Mouse (Mus musculus) macrophage (primary cell): ENCODE measurements around the gene Ifngr2. TPM values are rescaled to one million over a fixed set of nuclear protein-coding genes. Genes with fewer than 3 reads are reported as not detected.

Experiments used
- H3K27ac ChIP-seq: fragments of 350-480 bp; formaldehyde crosslinking; 2 replicates; pipeline ENCODE4 v1.9.0; 2021
- H3K36me3 ChIP-seq: fragments of 350-480 bp; formaldehyde crosslinking; 2 replicates; pipeline ENCODE4 v1.9.0; 2021; ENCODE audit errors: inconsistent target
- H3K4me3 ChIP-seq: fragments of 350-480 bp; formaldehyde crosslinking; 2 replicates; pipeline ENCODE4 v1.9.0; 2021; ENCODE audit errors: inconsistent target
- H3K79me2 ChIP-seq: fragments of 350-480 bp; formaldehyde crosslinking; 2 replicates; pipeline ENCODE4 v1.9.0; 2021; ENCODE audit errors: inconsistent target
- WGBS: methylation state at CpG from one replicate; pipeline ENCODE4 v1.1.7; 2026; ENCODE audit warnings: inconsistent platforms; ENCODE audit not compliant: missing documents; 5-methylcytosine and 5-hydroxymethylcytosine counted together
- polyA plus RNA-seq: library from polyadenylated mRNA; stranded (reverse); fragments of 250-400 nt; gene quantifications from 3 replicates; pipeline ENCODE4 v1.2.4, GENCODE M21; 2018; ENCODE audit warnings: inconsistent platforms
- total RNA-seq, 78 experiments: library from RNA; depleted of rRNA; stranded (reverse); fragments of 250-400 nt; gene quantifications; 1 replicate in 9 of 78; 2 replicates in 24 of 78; 3 replicates in 43 of 78; 4 replicates in 2 of 78; pipeline ENCODE4 v1.2.4; 2018; ENCODE audit warnings: inconsistent platforms in 56 of 78

Gene Ifngr2
- 10 to 100 TPM; 29.9 to 65.9 (median 45.2) TPM for total RNA-seq (2018; cell fraction: chromatin; rRNA removed)
- 100 to 1,000 TPM in 21 of 26 experiments, 10 to 100 TPM in 5; 91.2 to 131 (median 118) TPM for total RNA-seq (2018; cell fraction: cytosol; rRNA removed)
- 100 to 1,000 TPM in 3 of 26 experiments, 10 to 100 TPM in 23; 53.5 to 110 (median 76.6) TPM for total RNA-seq (2018; cell fraction: nucleus; rRNA removed)
- polyA plus RNA-seq: 53.8 to 84.8 TPM (median 83.9 TPM) in 3 replicates

DNA sequence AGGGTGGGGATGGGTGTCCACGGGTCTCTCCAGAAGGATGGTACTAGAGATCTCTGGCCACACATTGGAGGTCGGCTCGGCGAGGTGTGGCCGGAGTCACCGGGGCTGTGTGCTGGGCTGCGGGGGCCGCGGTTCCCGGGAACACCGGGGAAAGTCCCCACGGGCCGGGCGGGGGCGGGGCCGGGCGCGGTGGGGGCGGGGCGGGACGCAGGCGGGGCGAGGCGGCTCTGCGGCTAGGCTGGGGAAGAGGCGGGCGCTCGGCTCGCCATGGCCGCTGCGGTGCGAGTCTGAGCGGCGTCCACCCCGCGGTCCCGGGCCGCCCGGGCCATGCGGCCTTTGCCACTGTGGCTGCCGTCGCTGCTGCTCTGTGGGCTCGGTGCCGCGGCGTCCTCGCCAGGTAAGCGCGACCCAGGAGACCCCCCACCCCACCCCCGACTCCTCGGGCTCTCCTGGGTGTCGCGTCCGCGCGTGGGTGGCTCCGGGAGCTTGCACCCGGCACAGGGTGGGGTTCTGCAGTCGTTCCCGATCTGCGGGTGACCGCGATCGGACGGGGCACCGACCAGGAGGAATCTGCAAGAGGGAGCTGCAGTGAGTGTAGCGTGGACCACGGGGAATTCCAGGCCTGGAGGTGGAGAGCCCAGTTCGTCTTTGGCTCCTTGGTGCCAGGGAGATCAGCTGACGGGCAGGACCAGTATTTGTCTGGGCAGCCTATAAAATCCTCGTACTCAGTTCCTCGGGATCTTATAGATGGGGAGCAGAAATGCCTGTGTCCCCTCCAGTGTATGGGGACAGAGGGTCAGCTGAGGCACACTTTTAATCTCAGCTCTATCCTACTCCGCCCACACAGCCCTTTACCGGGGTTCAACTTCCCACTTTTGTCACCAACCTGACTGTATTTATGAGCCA is at the start of gene Ifngr2:
Ifngr2 (plus strand) TSS at position 237 of the 906 bp plus-strand sequence.
- H3K27ac ChIP-seq: peak within 1 kb of the TSS; percentile 96
- H3K79me2 ChIP-seq: peaks cover 50% of the 10 kb centered on the region
- peaks cover 12% of the 10 kb centered on the region; the same call in 1 of the 2 replicates for H3K36me3 ChIP-seq
- peak within 1 kb of the TSS; percentile 84 for H3K4me3 ChIP-seq
- WGBS: 1% methylated on average over 57 of the region's 74 CpGs

DNA sequence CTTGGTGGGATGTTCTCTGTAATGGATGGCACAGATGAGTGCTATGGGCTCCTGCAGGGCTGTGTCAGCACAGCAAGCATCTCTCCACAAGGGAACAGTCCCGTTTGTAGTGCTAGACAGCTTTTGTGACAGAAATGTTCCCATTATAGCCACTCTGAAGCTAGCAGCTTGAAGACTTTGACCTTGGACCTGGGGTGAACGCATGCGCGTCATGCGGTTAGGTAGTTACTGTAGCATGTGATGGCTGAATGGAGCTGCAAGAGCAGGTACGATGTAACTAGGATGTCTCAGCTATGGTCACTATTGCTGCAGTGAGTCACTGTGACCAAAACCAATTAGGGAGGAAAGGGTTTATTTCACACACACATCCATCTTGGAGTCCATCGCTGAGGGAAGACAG is 48.8 kb upstream of the Ifngr2 start:
- Histone ChIP-seq H3K79me2 (peaks cover 38% of the 10 kb centered on the region), H3K4me3 (no peak overlapping the region), H3K36me3 (peaks cover 92% of the 10 kb centered on the region), H3K27ac (no peak overlapping the region)
- 99% methylated on average over 7 of the region's 7 CpGs for WGBS

DNA sequence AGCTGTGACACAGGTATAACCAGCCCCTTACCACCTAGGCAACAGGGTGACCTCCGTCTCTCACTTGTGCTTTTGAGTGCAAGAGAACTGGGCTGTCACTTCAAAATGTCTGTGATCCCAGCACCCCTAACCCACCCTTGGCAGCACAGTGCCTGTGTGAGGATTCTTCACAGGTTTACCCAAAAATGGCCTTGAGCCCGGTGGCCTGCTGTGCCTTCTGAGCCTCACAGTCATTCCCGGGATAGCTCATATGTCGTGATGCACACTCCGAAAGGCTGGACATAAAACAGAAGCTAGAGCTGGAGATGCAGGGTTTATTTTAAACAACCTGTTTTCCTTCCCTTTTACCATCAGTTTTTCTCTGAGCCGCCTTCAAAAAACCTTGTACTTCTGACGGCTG is 42.2 kb upstream of the Ifngr2 start:
- H3K4me3 ChIP-seq: no peak overlapping the region
- WGBS: 100% methylated on average over 7 of the region's 7 CpGs
- peaks cover 4% of the 10 kb centered on the region; the same call in 1 of the 2 replicates for H3K79me2 ChIP-seq
- H3K36me3 ChIP-seq: peaks cover 78% of the 10 kb centered on the region
- H3K27ac ChIP-seq: no peak overlapping the region

GRCm38 (mm10) chr16:91505116-91505601 is 41.7 kb upstream of the Ifngr2 start:
- Histone ChIP-seq H3K4me3 (no peak overlapping the region), H3K36me3 (peaks cover 77% of the 10 kb centered on the region), H3K27ac (no peak overlapping the region), H3K79me2 (peaks cover 4% of the 10 kb centered on the region; the same call in 1 of the 2 replicates)
- 91% methylated on average over 14 of the region's 15 CpGs for WGBS

GRCm38 (mm10) chr16:91506396-91506795 is 40.5 kb upstream of the Ifngr2 start:
- no peak overlapping the region for H3K27ac ChIP-seq
- H3K36me3 ChIP-seq: peaks cover 65% of the 10 kb centered on the region
- WGBS: 92% methylated on average over 8 of the region's 12 CpGs
- no peaks in the 10 kb centered on the region; the same call in 1 of the 2 replicates for H3K79me2 ChIP-seq
- H3K4me3 ChIP-seq: no peak overlapping the region

- H3K4me3 ChIP-seq: no peak overlapping the region
- H3K79me2 ChIP-seq: no peaks in the 10 kb centered on the region
- WGBS: 36% methylated on average over 7 of the region's 7 CpGs
- no peak overlapping the region for H3K27ac ChIP-seq
- H3K36me3 ChIP-seq: peaks cover 13% of the 10 kb centered on the region
These were observed 34.6 kb upstream of the Ifngr2 start for GRCm38 (mm10) chr16:91512161-91512787.

- H3K36me3 ChIP-seq: peaks cover 9% of the 10 kb centered on the region
- H3K27ac ChIP-seq: no peak overlapping the region
- WGBS: 87% methylated on average over 6 of the region's 6 CpGs
- H3K79me2 ChIP-seq: no peaks in the 10 kb centered on the region
- no peak overlapping the region for H3K4me3 ChIP-seq
These were observed 33.8 kb upstream of the Ifngr2 start for GRCm38 (mm10) chr16:91513099-91513498.

- H3K27ac ChIP-seq: no peak overlapping the region
- WGBS: 93% methylated on average over 7 of the region's 7 CpGs
- H3K36me3 ChIP-seq: no peaks in the 10 kb centered on the region
- H3K79me2 ChIP-seq: no peaks in the 10 kb centered on the region
- no peak overlapping the region for H3K4me3 ChIP-seq
These were observed 29.9 kb upstream of the Ifngr2 start for GRCm38 (mm10) chr16:91517020-91517419.

DNA sequence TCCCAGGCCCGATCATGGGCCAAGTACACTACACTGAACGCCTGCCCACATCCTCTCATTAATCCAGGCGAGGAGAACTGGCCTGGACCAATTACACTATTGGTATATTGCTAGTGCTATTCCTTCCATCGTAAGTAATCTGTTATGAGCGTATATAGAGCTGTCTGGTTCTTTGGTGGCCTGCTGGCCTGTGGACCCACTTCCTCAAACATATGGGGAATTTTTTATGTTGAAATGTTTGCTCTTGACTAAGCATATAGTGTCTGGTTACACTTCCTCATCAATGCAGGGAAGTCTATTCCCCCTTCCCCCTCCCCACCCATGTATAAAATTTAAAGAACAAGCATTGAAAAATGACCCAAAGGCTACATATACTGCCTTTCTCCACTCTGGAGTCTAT is 24.8 kb upstream of the Ifngr2 start:
- no peaks in the 10 kb centered on the region for H3K36me3 ChIP-seq
- peak overlapping the region; percentile 99 for H3K27ac ChIP-seq
- no peak overlapping the region for H3K4me3 ChIP-seq
- H3K79me2 ChIP-seq: no peaks in the 10 kb centered on the region
- WGBS: 0% methylated on average over 5 of the region's 5 CpGs

DNA sequence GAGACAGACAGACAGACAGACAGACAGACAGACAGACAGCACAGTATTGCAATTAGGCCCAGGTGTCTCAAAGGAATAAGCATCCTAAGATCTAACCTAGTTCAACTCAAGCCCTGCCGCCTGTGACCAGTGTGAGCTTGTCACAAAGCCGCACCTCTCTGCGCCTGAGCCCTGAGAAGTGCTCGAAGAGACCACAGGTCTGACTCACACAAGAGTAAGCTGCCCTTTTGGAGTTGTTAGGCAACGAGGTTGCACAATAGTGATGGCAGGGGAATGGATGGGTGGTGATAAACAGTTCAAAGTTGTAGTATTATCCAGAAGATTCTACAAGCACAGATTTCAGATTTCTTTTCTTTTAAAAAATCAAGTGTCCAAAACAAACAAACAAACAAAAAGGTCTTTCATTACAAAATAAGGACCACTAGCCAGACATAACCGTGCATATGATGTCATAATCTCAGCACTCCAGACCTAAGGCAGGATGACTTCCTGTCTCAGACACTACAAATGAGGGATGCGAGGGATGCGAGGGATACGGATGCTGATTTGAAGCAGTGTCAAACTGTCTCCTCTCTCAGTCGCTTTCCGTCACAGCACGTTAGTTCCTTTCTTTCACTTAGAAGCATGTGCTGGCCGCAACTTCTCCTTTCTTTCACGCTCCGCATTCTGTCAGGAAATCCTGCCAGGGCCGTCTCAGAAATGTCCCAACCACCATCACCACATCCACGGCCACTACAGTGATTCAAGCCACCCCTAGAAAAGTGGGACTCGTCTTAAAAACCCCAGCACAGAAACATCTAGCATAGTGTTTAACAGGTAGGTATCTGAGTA is 24.2 kb upstream of the Ifngr2 start:
- WGBS: under 1% methylated on average over 18 of the region's 18 CpGs
- Histone ChIP-seq H3K4me3 (no peak overlapping the region), H3K36me3 (no peaks in the 10 kb centered on the region), H3K79me2 (no peaks in the 10 kb centered on the region), H3K27ac (peak overlapping the region; percentile 99)

GRCm38 (mm10) chr16:91524206-91524605 is 22.7 kb upstream of the Ifngr2 start:
- peak overlapping the region; percentile 99 for H3K27ac ChIP-seq
- no peak overlapping the region for H3K4me3 ChIP-seq
- H3K36me3 ChIP-seq: no peaks in the 10 kb centered on the region
- WGBS: 34% methylated on average over 5 of the region's 5 CpGs
- no peaks in the 10 kb centered on the region for H3K79me2 ChIP-seq

DNA sequence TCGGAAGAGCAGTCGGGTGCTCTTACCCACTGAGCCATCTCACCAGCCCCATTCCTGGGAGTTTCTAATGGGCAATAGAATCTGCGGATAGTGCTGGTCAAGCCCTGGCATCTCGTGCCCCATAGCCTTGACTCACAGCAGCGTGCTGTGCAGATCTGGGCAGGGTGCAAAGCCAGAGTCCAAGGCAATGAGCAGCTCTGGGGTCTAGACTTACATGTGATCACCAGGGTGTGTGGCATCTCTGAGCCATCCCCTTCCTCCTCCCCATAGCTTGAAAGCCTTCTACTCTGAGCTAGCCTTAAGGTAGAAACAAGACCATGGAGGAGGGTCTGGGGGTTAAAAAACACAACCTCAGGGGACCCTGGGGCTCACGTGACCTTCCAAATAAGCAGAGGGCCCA is 20.6 kb upstream of the Ifngr2 start:
- WGBS: 92% methylated on average over 6 of the region's 6 CpGs
- Histone ChIP-seq H3K79me2 (no peaks in the 10 kb centered on the region), H3K27ac (peak overlapping the region; percentile 81), H3K36me3 (no peaks in the 10 kb centered on the region), H3K4me3 (no peak overlapping the region)

DNA sequence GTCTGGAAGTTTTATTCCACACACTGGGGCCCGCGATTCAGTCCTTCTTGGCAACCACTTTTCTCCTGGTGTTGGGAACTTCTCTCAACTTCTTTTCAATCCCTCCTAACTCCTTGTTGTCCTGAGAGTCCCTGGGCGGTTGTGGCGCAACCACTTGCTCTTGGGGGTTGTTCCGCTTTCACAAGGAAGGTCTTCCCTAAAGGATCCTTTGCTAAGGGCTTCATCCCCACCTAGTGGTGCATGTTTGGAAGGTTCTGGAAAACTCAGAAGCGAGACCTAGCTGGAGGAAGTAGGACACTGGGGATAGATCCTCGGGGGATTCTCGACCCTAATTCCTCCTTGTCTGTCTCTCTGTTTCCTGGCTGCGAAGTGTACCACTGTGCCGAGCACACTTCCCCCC is 19.8 kb upstream of the Ifngr2 start:
- H3K4me3 ChIP-seq: no peak overlapping the region
- H3K79me2 ChIP-seq: no peaks in the 10 kb centered on the region
- WGBS: 13% methylated on average over 9 of the region's 10 CpGs
- no peaks in the 10 kb centered on the region for H3K36me3 ChIP-seq
- H3K27ac ChIP-seq: peak overlapping the region; percentile 81

- H3K4me3 ChIP-seq: no peak overlapping the region
- peak overlapping the region; percentile 81 for H3K27ac ChIP-seq
- H3K79me2 ChIP-seq: no peaks in the 10 kb centered on the region
- 34% methylated on average over 5 of the region's 5 CpGs for WGBS
- no peaks in the 10 kb centered on the region for H3K36me3 ChIP-seq
These were observed 19.4 kb upstream of the Ifngr2 start for GRCm38 (mm10) chr16:91527500-91527899.
